Mouse (Mus musculus) frontal cortex, postnatal 14 days (tissue): Measurements from ENCODE around the gene Igf1r.

Source experiments
- DNase-seq, 2 experiments: peaks; one replicate each; pipeline ENCODE4 v3.0.0; 2022; ENCODE audit warnings: low spot score in 2 of 2

Gene Igf1r

GRCm38 (mm10) chr7:67952777-67953700 lies at the start of gene Igf1r:
Gene Igf1r, plus strand, starts transcription at chr7:67952827.
- peak in 1 of 2 experiments; percentile 40 for DNase-seq

- no peak for DNase-seq
These were observed 46.3 kb upstream of the Igf1r start for GRCm38 (mm10) chr7:67906358-67906757.

- no peak for DNase-seq
These were observed 44.7 kb upstream of the Igf1r start for GRCm38 (mm10) chr7:67907786-67908400.

GRCm38 (mm10) chr7:67910528-67910927 lies 42.1 kb upstream of the Igf1r start:
- DNase-seq: no peak

- no peak for DNase-seq
These were observed 41.7 kb upstream of the Igf1r start for GRCm38 (mm10) chr7:67910947-67911346.

- DNase-seq: no peak
These were observed 40.8 kb upstream of the Igf1r start for GRCm38 (mm10) chr7:67911841-67912240.

GRCm38 (mm10) chr7:67916960-67917359 lies 35.7 kb upstream of the Igf1r start:
- no peak for DNase-seq

GRCm38 (mm10) chr7:67917753-67918152 lies 34.9 kb upstream of the Igf1r start:
- no peak for DNase-seq

- no peak for DNase-seq
These were observed 33.2 kb upstream of the Igf1r start for GRCm38 (mm10) chr7:67919467-67919866.

GRCm38 (mm10) chr7:67924215-67924614 lies 28.4 kb upstream of the Igf1r start:
- no peak for DNase-seq

GRCm38 (mm10) chr7:67930132-67930531 lies 22.5 kb upstream of the Igf1r start:
- no peak for DNase-seq

- DNase-seq: no peak
These were observed 15.8 kb upstream of the Igf1r start for GRCm38 (mm10) chr7:67936801-67937200.

GRCm38 (mm10) chr7:67943805-67944204 lies 8.8 kb upstream of the Igf1r start:
- DNase-seq: no peak

- DNase-seq: no peak
These were observed 5.7 kb upstream of the Igf1r start for GRCm38 (mm10) chr7:67946901-67947300.

GRCm38 (mm10) chr7:67950346-67950814 lies 2.2 kb upstream of the Igf1r start:
- no peak for DNase-seq

GRCm38 (mm10) chr7:67950815-67951531 lies 1.7 kb upstream of the Igf1r start:
- peak; percentile 75 to 81 for DNase-seq

- peak; percentile 84 to 87 for DNase-seq
These were observed 1.0 kb upstream of the Igf1r start for GRCm38 (mm10) chr7:67951532-67952035.

GRCm38 (mm10) chr7:67952036-67952681 lies 468 bp upstream of the Igf1r start:
- peak; percentile 68 to 74 for DNase-seq

GRCm38 (mm10) chr7:67953764-67954242 lies 1.2 kb downstream of the Igf1r start:
- DNase-seq: no peak

- no peak for DNase-seq
These were observed 2.1 kb downstream of the Igf1r start for GRCm38 (mm10) chr7:67954591-67955185.

GRCm38 (mm10) chr7:67955276-67955675 lies 2.6 kb downstream of the Igf1r start:
- DNase-seq: no peak
